Mouse (Mus musculus): ENCODE measurements around the gene Lyrm1. TPM values are rescaled to one million over a fixed set of nuclear protein-coding genes. Genes with fewer than 3 reads are reported as not detected.

Gene Lyrm1
- polyA plus RNA-seq, 1 experiment = 0.17 TPM

DNA sequence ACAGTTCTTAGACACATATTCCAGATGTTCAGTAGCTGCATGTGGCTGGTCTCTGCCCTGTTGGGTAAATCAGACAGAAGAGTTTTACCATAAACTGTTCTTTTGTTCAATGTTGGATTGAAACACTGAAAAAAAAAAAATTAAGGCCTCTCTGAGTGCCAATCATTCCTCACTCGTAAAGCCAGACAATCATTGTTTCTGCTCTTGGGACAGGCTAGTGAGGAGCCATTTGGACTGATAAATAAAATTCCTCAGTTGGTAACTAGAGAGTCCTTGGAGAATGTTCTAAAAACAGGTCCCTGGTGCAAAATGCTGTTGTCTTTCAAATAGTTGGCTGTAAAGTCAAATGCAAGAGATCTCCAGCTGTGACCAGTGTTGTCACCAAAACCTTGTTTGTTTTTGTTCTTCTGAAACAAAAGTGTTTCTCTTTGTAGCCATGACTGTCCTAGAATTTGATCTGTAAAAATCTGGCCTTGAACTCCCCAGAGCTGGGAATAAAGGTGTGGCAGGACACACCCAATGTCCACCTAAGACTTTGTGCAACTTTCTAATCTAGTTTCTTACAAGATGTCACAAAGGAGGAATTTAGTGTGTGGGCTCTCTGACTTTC lies 2.7 kb downstream of the Lyrm1 start:
- Histone ChIP-seq H3K27me3 (ENCODE audit: control insufficient read depth) (no peaks in the 10 kb centered on the region), H3K4me1 (ENCODE audit: control insufficient read depth) (peaks cover 32% of the 10 kb centered on the region), H3K9me3 (ENCODE audit: control insufficient read depth, low read length) (no peaks in the 10 kb centered on the region), H3K36me3 (ENCODE audit: control insufficient read depth) (no peaks in the 10 kb centered on the region), H3K4me3 (replicated peaks) (no peak overlapping the region)
- TF ChIP-seq TAL1 (IDR thresholded peaks at IDR 0.05; ENCODE audit: low read length) = no peak
- no peak for TF ChIP-seq GATA1 (IDR thresholded peaks at IDR 0.05; ENCODE audit: low read length)

DNA sequence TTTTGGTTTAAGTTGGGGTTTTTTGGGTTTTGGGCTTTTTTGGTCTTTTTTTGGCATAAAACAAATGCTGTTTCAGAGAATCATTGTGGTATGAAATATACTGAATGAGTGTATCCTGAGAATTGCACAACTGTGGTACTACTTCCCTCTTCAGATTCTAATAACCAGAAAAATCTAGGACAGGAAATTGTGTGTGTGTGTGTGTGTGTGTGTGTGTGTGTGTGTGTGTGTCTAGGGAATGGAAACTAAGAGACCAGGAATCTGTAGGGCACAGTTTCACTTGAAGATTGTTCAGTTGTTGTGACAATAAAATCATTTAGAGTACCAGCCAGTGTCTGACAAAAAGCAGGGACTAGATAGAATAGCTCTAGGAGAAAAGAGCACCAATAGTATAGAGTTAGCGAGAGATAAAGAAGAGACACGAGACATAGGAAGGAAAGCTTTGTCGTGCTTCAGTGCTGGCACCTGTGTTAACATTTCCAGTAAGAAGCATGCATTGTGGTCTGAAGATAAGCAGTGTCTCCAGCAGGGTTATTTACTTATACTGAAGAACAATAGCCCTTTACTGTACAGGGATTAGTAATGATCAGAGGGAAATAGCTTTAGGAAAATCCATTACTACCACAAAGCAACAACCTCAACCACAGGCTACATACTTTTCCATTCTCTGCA lies 3.9 kb downstream of the Lyrm1 start:
- TF ChIP-seq GATA1 (IDR thresholded peaks at IDR 0.05; ENCODE audit: low read length) (no peak), TAL1 (IDR thresholded peaks at IDR 0.05; ENCODE audit: low read length) (no peak)
- H3K36me3 ChIP-seq (ENCODE audit: control insufficient read depth) = no peaks in the 10 kb centered on the region
- H3K4me1 ChIP-seq (ENCODE audit: control insufficient read depth) = peaks cover 29% of the 10 kb centered on the region
- H3K27me3 ChIP-seq (ENCODE audit: control insufficient read depth) = no peaks in the 10 kb centered on the region
- no peaks in the 10 kb centered on the region for H3K9me3 ChIP-seq (ENCODE audit: control insufficient read depth, low read length)
- H3K4me3 ChIP-seq (replicated peaks) = no peak overlapping the region

DNA sequence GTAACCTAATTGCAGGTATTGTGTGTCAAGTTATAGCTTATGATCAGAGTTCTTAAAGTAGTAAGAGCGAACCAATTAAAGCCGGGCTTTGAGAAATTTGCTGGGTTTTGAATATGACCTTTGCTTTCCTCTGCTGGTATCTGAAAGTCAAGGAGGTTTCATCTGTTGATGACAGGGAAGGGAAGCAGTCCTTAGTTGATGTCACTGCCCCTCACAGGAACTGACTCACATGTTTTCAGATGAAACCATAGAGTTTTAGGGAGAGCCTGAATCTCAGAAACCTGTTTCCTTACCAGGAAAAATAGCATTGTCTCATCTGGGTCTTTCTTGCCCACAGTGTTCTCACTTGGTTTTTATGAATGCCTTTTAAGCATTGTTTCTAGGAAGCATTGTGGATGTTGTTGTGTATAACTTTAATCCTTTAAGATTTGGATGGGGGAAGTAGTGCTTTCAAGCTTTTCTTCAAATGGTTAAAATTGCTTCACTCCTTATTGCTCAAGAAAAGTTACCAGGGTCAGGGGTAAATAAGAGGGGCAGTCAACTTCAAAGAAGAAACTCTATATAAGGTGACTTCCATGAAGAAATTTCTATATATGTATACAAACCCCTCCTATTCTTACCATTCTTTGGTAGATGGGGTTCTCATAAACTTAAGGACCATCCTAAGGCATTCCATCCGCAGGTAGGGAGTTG lies 11.0 kb downstream of the Lyrm1 start:
- H3K9me3 ChIP-seq (ENCODE audit: control insufficient read depth, low read length) = no peaks in the 10 kb centered on the region
- H3K27me3 ChIP-seq (ENCODE audit: control insufficient read depth) = no peaks in the 10 kb centered on the region
- no peak overlapping the region for H3K4me3 ChIP-seq (replicated peaks)
- H3K4me1 ChIP-seq (ENCODE audit: control insufficient read depth) = no peaks in the 10 kb centered on the region
- no peak for TF ChIP-seq GATA1 (IDR thresholded peaks at IDR 0.05; ENCODE audit: low read length)
- H3K36me3 ChIP-seq (ENCODE audit: control insufficient read depth) = no peaks in the 10 kb centered on the region

DNA sequence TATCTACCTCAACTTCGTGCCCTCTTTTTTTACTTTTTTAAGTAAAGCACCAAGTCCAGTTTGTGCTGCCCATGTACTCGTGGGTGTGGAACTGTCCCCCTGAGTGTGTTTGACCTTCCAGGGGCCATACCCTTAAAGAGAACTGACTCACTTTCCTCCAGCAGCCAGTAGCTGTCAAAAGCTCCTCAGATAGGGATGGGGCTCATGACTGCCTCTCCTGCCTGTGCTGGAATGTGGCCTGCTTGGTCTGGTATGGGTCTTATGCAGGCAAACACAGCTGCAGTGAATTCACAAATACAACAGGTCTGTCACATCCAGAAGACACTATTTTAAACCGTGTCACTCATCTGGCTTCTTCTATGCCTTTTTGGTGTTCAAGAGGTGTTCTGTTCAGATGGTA lies 16.1 kb downstream of the Lyrm1 start:
- Histone ChIP-seq H3K27me3 (ENCODE audit: control insufficient read depth) (no peaks in the 10 kb centered on the region), H3K4me3 (replicated peaks) (no peak overlapping the region), H3K9me3 (ENCODE audit: control insufficient read depth, low read length) (no peaks in the 10 kb centered on the region), H3K4me1 (ENCODE audit: control insufficient read depth) (no peaks in the 10 kb centered on the region), H3K36me3 (ENCODE audit: control insufficient read depth) (no peaks in the 10 kb centered on the region)
- no peak for TF ChIP-seq GATA1 (IDR thresholded peaks at IDR 0.05; ENCODE audit: low read length)
- TF ChIP-seq TAL1 (IDR thresholded peaks at IDR 0.05; ENCODE audit: low read length) = no peak

DNA sequence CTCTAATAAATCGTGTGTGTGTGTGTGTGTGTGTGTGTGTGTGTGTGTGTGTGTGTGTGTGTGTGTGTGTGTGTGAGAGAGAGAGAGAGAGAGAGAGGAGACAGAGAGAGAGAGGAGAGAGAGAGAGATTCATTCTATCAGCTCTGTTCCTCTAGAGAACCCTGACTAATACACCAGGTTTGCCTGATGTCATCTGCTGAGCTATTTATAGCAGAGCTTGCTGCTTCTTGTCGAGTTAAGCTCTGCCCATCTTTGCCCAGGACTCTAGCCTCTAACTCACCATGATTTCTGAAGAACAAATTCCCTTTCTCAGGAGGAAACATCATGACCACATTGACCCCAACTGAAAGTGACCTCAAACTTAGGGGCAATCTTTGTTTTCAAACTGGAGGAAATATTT lies 24.8 kb downstream of the Lyrm1 start:
- Histone ChIP-seq H3K4me1 (ENCODE audit: control insufficient read depth) (no peaks in the 10 kb centered on the region), H3K9me3 (ENCODE audit: control insufficient read depth, low read length) (no peaks in the 10 kb centered on the region), H3K36me3 (ENCODE audit: control insufficient read depth) (no peaks in the 10 kb centered on the region), H3K27me3 (ENCODE audit: control insufficient read depth) (no peaks in the 10 kb centered on the region), H3K4me3 (replicated peaks) (no peak overlapping the region)
- TF ChIP-seq TAL1 (IDR thresholded peaks at IDR 0.05; ENCODE audit: low read length) (no peak), GATA1 (IDR thresholded peaks at IDR 0.05; ENCODE audit: low read length) (no peak)

DNA sequence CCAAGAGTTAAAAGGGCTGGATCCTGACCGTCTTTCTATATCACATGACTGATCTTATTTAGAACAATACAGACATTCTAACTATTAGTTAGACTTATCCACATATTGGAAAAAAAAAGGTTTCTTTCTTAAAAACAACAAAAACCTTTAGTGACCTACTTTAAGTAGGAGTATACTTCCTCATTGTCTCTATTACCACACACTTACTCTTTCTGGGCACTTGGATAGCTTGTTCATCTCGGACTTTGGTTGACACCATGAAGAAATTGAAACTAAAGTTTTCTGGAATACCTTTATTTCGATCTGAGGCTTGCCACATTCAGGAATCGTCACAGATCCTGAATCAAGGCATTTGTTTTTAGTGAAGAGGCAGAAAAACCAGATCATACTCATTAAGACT lies 25.4 kb downstream of the Lyrm1 start:
- Histone ChIP-seq H3K27me3 (ENCODE audit: control insufficient read depth) (no peaks in the 10 kb centered on the region), H3K4me1 (ENCODE audit: control insufficient read depth) (no peaks in the 10 kb centered on the region), H3K4me3 (replicated peaks) (no peak overlapping the region), H3K9me3 (ENCODE audit: control insufficient read depth, low read length) (no peaks in the 10 kb centered on the region), H3K36me3 (ENCODE audit: control insufficient read depth) (no peaks in the 10 kb centered on the region)
- TF ChIP-seq TAL1 (IDR thresholded peaks at IDR 0.05; ENCODE audit: low read length) (no peak), GATA1 (IDR thresholded peaks at IDR 0.05; ENCODE audit: low read length) (no peak)

DNA sequence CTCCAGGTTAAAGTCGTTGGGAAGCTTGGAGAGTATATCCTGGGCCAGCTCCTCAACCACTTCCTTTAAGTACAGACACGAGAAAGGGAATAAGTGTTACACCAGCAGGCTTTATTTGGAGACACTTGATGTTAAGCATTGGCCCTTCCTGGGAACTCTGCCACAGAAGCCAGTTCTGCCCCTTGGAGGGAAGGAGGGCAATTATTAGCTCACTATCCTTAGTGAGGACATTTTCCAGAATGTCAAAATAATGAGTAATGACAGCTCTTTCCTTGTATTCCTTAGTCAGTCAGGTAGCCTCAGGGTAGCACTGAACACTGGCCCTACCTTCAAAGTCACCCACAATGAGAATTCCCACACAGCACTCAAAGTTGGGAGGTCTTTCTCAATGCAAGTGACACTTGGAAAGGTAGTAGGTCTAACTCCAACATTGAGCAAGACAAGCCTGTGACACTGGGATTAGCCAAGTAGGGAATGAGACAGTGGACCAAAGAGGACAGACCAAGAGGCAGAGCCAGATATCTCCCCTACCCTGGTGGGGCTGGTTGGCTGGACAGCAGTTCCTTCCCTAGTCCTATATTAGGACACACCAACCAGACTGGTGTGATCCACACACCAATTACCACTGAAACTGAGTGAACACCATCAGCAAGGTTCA lies 33.3 kb downstream of the Lyrm1 start:
- no peak overlapping the region for H3K4me3 ChIP-seq (replicated peaks)
- H3K36me3 ChIP-seq (ENCODE audit: control insufficient read depth) = no peaks in the 10 kb centered on the region
- no peaks in the 10 kb centered on the region for H3K27me3 ChIP-seq (ENCODE audit: control insufficient read depth)
- no peaks in the 10 kb centered on the region for H3K9me3 ChIP-seq (ENCODE audit: control insufficient read depth, low read length)
- TF ChIP-seq GATA1 (IDR thresholded peaks at IDR 0.05; ENCODE audit: low read length) (no peak), TAL1 (IDR thresholded peaks at IDR 0.05; ENCODE audit: low read length) (no peak)
- no peaks in the 10 kb centered on the region for H3K4me1 ChIP-seq (ENCODE audit: control insufficient read depth)

DNA sequence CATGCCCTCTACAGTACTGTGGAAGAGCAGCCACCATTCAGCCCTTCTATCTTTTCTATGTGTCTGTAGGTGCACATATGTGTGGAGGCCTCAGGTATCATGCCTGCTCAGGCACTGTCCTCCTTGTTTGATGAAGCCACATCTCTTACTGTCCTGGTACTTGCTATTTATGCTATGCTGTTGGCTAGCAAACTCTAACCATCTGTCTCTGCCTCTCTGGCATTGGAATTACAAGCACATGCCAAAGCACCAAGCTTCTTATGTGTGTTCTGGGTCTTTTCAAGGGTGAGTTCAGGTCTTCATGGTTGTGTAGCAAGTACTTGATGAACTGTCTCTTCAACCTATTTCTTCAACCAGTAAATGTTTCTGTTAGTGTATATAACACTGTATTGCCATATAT lies 40.7 kb downstream of the Lyrm1 start:
- Histone ChIP-seq H3K36me3 (ENCODE audit: control insufficient read depth) (no peaks in the 10 kb centered on the region), H3K4me1 (ENCODE audit: control insufficient read depth) (no peaks in the 10 kb centered on the region), H3K27me3 (ENCODE audit: control insufficient read depth) (no peaks in the 10 kb centered on the region), H3K9me3 (ENCODE audit: control insufficient read depth, low read length) (no peaks in the 10 kb centered on the region), H3K4me3 (replicated peaks) (no peak overlapping the region)
- TF ChIP-seq GATA1 (IDR thresholded peaks at IDR 0.05; ENCODE audit: low read length) = no peak
- TF ChIP-seq TAL1 (IDR thresholded peaks at IDR 0.05; ENCODE audit: low read length) = no peak

DNA sequence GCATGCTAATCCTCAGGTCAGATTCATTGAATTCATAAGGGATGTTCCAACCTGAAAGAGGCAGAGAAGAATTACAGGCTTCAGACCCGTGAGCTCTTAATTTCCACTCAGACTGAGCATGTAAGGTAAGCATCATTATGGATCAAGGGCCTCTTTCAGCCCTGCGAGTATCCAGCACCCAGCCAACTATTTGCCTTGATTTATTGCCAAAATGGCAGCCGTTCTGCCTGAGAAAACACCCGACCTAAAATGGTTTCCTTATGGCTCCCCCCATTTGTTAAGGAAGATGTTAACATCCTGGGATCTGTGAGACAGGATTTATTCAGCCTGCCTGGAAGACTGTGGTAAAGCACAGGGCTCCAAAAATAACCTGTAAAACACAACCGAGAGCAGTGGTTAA lies 41.4 kb downstream of the Lyrm1 start:
- Histone ChIP-seq H3K36me3 (ENCODE audit: control insufficient read depth) (no peaks in the 10 kb centered on the region), H3K27me3 (ENCODE audit: control insufficient read depth) (no peaks in the 10 kb centered on the region), H3K9me3 (ENCODE audit: control insufficient read depth, low read length) (no peaks in the 10 kb centered on the region), H3K4me3 (replicated peaks) (no peak overlapping the region), H3K4me1 (ENCODE audit: control insufficient read depth) (no peaks in the 10 kb centered on the region)
- no peak for TF ChIP-seq GATA1 (IDR thresholded peaks at IDR 0.05; ENCODE audit: low read length)
- no peak for TF ChIP-seq TAL1 (IDR thresholded peaks at IDR 0.05; ENCODE audit: low read length)

Measured in erythroblast, embryonic 14.5 days (primary cell).